Mouse (Mus musculus) erythroblast, adult 5-6 weeks (primary cell): ENCODE measurements around the gene Tax1bp3. TPM values are rescaled to one million over a fixed set of nuclear protein-coding genes. Genes with fewer than 3 reads are reported as not detected.
A peak's percentile ranks its signal among the peaks of the same experiment; 100 is the strongest.

Experiments
- ATAC-seq: replicated peaks from 2 replicates; pipeline ENCODE4 v1.8.0; 2016; ENCODE audit warnings: moderate number of reproducible peaks, mild to moderate bottlenecking, moderate TSS enrichment, inconsistent platforms; ENCODE audit not compliant: poor library complexity, low FRiP score, severe bottlenecking
- total RNA-seq, 2 experiments: library from RNA; stranded (forward) in 1 of 2; stranded (reverse) in 1 of 2; fragments of 150-400 nt in 1 of 2; fragments of 200-764, 138-1000 nt in 1 of 2; gene quantifications; 2 replicates each; pipeline versions ENCODE4 v1.2.3 to v1.2.4; 2015 to 2017; ENCODE audit warnings: low replicate concordance in 2 of 2

The Tax1bp3 gene
- total RNA-seq (2015; ENCODE audit: low replicate concordance) (3.1 and 4.4 TPM in 2 replicates), total RNA-seq (2017; ENCODE audit: low replicate concordance) (2.5 and 4.0 TPM in 2 replicates)

GRCm38 (mm10) chr11:73176608-73177508, at the start of gene Tax1bp3, which contains the start of gene Emc6:
Tax1bp3 (plus strand) TSS chr11:73177083.
Emc6 (minus strand) TSS chr11:73177037.
- ATAC-seq: peak; percentile 96

GRCm38 (mm10) chr11:73131020-73131419, 45.9 kb upstream of the Tax1bp3 start:
- no peak for ATAC-seq

GRCm38 (mm10) chr11:73132999-73133398, 43.9 kb upstream of the Tax1bp3 start:
- no peak for ATAC-seq

- ATAC-seq: no peak
Measured at GRCm38 (mm10) chr11:73134222-73134621, 42.7 kb upstream of the Tax1bp3 start.

GRCm38 (mm10) chr11:73136587-73136986, 40.3 kb upstream of the Tax1bp3 start:
- ATAC-seq: no peak

- ATAC-seq: peak; percentile 19; the same call in 1 of the 2 replicates
Measured at GRCm38 (mm10) chr11:73137116-73137515, 39.8 kb upstream of the Tax1bp3 start.

GRCm38 (mm10) chr11:73137591-73138501, 39.0 kb upstream of the Tax1bp3 start, which contains the start of gene Haspin:
Haspin (minus strand) TSS chr11:73138294.
- ATAC-seq: peak; percentile 91

- ATAC-seq: no peak
Measured at GRCm38 (mm10) chr11:73144261-73144681, 32.6 kb upstream of the Tax1bp3 start.

GRCm38 (mm10) chr11:73146026-73146974, 30.6 kb upstream of the Tax1bp3 start:
- ATAC-seq: no peak

GRCm38 (mm10) chr11:73146975-73147365, 29.9 kb upstream of the Tax1bp3 start:
- ATAC-seq: no peak

- no peak for ATAC-seq
Measured at GRCm38 (mm10) chr11:73148209-73148608, 28.7 kb upstream of the Tax1bp3 start.

- no peak for ATAC-seq
Measured at GRCm38 (mm10) chr11:73155071-73155470, 21.8 kb upstream of the Tax1bp3 start.

GRCm38 (mm10) chr11:73159957-73160810, 16.7 kb upstream of the Tax1bp3 start, which contains the start of gene P2rx5:
P2rx5 (plus strand) TSS chr11:73160421.
- ATAC-seq: no peak

GRCm38 (mm10) chr11:73160811-73161200, 16.1 kb upstream of the Tax1bp3 start:
- ATAC-seq: no peak

GRCm38 (mm10) chr11:73161616-73162015, 15.3 kb upstream of the Tax1bp3 start:
- ATAC-seq: no peak

- no peak for ATAC-seq
Measured at GRCm38 (mm10) chr11:73162284-73162683, 14.6 kb upstream of the Tax1bp3 start.

GRCm38 (mm10) chr11:73168071-73168470, 8.8 kb upstream of the Tax1bp3 start:
- ATAC-seq: no peak

GRCm38 (mm10) chr11:73168576-73168975, 8.3 kb upstream of the Tax1bp3 start:
- no peak for ATAC-seq
